Mouse (Mus musculus) heart, adult 2 months (tissue): Measurements from ENCODE around the gene Gm20388.

Experiments used
- CTCF ChIP-seq: fragments of 200-600 bp; IDR thresholded peaks from 2 replicates; pipeline ENCODE4 v1.8.1; 2022; ENCODE audit warnings: antibody characterized with exemption, mild to moderate bottlenecking, moderate library complexity
- EP300 ChIP-seq: fragments of 200-500 bp; IDR thresholded peaks from 2 replicates; pipeline ENCODE4 v1.6.1; 2011; ENCODE audit warnings: low read depth, low read length, control low read depth; ENCODE audit not compliant: insufficient read depth

- TF ChIP-seq EP300: no peak
- no peak for TF ChIP-seq CTCF
Measured at GRCm38 (mm10) chr8:120539775-120540625, 629.4 kb downstream of the Gm20388 start.
